Mouse (Mus musculus): ENCODE results near the gene Tfec.

The Tfec gene

DNA sequence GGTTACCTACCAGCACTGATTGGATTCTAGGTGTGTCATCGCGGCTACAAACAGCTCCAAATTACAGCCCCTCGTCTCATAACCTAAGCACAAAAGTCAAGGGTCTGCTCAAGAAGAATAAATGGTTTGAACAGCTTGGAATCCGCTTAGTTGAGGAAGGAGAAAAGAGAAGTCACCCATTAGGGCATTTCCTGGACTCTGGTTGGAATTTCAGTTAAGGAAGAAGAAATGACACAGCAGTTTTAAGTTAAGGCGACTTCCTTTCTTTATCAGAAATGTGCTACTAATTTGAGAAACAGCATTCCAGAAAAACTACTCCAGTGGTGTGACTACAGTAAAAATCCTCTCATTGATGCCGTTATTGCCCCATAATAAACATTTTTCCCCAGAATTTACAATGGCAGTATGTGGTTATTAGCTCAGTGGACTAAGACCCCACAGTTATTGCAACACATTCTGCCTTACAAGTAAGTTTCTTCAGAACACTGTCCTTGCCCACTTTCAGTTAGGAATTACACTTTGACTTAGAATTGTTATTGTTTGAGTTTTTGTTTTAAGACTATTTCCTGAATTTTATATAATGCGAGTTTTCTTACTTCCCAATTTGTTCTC, at the start of gene Tfec:
TSS of gene Tfec (minus strand) at position 191 of the 612 bp plus-strand sequence.
- no peak for DNase-seq (ENCODE audit: low read depth in 2 of 2, low spot score in 2 of 2)

DNA sequence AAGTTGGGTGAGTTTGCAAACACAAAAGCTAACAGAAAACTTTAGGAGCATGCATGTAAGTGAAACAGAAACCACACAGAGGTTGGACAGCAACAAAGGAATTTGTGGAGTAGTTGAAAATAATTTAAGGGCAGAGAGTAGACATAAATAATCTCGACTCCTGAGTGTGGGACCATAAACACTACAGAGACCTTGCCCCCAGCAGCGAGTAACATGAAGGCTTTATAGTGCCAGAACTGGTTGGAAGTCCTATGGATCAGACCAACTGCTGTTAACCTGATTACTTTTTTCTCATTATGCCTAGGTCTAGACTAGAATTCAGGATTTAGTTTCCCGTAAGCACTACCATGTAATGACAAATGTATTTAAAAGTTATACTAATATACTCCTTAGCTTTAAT, 49.6 kb upstream of the Tfec start:
- no peak for DNase-seq (ENCODE audit: low read depth in 2 of 2, low spot score in 2 of 2)

DNA sequence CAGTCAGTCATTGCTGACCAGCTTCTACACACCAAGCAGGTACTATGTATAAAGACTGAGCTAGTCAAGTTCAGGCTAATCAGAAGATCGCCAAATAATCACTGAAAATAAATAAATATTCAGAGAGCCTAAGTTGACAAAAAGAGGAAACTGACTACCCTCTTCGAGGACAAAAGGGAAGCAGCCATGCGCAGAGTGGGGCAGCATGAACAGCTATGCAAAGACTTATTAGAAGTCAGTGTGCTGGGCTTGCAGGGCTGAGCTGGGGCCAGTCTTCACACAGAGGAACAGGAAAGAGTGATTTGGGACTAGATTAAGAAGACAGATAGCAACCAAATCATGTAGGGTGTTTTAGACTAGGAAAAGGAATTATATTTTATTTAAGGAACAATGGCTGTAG, 45.3 kb upstream of the Tfec start:
- no peak for DNase-seq (ENCODE audit: low read depth in 2 of 2, low spot score in 2 of 2)

DNA sequence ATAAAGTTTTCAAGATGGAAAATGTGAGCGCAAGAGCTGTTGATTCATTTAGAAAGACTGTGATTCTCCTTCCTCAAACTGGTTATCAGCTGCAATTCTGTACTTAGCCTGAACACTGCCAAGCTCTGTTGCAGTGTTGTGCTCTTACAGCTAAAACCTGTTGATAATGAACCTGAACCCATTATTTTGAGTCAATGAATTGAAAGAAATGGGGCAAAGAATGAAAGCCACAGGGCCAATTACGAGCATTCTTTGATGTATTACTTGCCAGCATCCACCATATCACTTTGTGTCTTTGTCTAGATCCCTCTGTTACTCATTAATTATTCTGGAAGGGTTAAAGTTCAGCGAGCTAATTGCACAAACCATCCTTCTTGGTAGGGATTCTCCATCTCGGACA, 44.2 kb upstream of the Tfec start:
- no peak for DNase-seq (ENCODE audit: low read depth in 2 of 2, low spot score in 2 of 2)

DNA sequence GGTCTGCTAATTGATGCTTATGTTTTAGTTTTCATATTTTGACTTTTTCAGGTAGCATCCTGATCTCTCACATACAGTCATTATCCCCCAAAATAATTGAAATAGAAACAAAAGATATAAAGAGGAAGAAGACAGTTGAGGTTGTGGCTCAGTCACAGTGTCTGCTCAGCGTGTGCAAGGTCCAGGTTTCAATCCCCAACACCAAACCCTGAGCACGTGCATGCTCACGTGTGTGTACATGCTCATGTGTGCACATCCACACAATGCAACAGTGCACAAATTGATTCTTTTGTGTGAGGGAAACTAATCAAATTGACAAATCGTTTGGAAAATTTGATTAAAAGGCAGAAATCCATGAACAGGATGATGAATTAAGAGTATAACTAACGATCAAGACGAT, 32.8 kb upstream of the Tfec start:
- DNase-seq (ENCODE audit: low read depth in 2 of 2, low spot score in 2 of 2): no peak

DNA sequence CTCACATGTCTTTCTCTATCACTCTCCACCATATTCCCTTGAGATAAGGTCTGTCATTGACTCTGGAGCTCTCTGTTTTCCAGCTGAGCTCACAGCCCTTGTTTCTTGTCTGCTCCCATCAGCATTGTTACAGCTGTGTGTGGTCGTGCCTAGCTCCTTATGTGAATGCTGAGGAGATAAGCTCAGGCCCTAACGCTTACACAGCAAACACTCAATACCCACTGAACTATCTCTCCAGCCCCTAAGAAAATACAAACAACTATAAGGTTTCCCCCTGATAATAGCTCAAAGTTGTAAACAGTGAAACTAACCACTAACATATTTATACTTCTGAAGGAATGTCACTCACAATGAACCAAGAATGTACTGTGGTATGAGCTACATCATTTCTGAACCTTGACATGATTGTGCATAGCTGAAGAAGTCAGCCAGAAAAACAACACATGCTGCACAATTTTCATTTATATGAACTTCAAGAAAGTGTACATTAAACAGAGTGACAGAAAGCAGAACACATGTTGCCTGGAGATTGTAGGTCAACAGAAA, 21.9 kb upstream of the Tfec start:
- no peak for DNase-seq (ENCODE audit: low read depth in 2 of 2, low spot score in 2 of 2)

DNA sequence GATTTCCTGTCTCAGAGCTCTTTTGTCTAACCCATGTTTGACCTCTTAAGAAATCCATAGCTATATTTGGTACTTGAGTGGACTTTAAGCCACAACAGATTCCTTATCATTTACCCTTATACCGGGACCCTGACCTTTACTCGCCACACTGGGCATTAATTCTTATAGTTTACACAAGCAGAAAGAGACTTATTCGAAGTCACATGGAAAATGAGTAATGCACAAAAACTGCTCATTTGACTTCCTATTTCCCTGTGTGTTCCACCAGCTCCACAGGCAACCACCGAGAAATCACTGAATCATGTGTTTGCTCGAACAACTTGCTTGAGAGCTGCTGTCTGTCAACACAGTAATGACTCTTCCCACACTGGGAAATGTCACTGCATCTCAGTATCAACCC, 6.4 kb downstream of the Tfec start:
- DNase-seq (ENCODE audit: low read depth in 2 of 2, low spot score in 2 of 2): no peak

DNA sequence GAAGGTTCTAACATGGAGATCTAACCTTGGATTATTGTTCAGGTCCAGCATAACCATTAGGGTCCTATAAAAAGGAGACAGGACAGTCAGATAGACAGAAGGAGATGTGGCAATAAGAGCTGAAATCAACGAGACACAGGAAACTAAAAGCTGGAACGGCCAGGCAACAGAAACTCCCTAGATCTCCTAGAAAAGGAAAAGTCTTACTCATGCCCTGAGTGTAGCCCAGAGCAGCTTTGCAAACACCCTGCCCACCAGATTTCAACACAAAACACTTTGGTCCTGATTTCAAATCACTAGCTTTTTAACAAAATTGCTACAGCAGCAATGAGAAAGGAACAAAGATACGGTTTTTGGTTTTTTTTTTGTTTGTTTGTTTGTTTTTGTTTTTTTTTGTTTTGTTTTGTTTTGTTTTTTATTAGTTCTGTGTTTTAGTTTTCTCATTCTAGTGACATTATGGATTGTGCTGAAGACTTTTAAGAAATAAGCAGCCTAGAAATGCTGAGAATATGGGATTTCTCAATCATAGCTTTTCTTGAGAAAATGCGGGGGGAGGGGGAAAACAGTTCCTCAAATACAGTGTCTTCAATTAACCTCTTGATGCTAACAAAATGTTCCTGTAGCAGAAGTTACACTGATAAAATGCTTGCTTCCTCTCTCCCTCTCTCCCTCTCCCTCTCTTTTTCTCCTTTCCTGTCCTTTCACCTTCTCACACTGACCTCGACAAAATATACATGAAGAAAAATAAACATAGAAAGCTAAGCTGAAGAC, 14.5 kb downstream of the Tfec start:
- DNase-seq (ENCODE audit: low read depth in 2 of 2, low spot score in 2 of 2): no peak

DNA sequence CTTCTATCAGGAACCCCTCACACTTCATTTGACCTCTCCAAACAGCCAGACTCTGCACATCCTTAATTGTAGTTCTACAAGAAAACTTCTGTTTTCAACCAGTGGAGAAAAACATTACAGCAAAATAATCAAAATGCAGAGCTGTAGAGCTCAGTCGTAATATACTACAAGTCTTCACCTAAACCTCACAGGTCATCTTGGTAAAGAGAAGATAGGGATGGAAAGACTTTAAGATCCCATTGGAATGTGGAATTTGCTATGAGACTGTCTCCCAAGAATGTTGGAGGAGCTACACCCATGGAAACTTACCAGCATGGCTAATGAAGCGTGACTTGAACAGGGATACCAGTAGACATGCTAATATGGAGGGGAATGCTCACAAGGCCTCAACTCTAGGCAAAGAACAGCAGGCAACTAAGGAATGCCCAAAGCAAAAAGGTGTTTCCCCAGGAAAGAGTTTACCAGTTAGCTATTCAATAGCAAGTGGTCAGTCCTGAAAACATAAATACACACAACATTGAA, 24.2 kb downstream of the Tfec start:
- no peak for DNase-seq (ENCODE audit: low read depth in 2 of 2, low spot score in 2 of 2)

DNA sequence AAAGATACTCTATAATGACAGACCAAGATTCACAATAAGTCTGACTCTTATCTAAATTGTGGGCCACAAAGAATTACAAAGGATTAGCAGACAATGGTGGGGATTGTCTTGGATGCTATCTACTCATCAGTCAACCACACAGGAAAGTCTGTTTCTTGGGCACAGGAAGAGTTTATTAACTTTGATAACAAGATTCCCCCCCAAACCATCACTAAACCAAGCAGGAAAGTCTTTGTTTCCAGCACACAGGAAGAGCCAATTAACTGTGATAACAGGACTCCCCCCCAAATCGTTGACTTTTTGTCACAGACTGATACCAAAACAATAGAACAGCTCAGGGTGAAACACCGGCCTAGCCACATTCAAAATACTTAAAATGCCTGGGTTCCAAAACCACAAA, 28.2 kb downstream of the Tfec start:
- DNase-seq (ENCODE audit: low read depth in 2 of 2, low spot score in 2 of 2): no peak

DNA sequence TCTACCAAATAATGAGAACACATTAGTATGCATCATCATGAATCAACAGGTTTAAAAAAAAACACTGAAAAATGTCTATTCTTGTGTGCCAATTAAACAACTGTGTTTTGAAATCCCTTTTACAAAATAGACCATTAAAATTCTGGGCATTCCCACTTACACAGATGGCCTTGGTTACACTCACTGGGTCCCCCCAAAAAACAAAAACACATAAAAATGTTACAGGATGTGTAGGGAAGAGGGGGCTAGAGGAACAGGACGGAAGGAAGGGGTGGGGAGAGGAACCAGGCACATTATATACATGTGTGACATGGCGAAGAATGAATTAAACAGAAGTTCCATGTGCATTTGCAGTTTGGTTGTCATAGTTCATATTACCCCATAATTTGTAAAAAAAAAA, 29.9 kb downstream of the Tfec start:
- DNase-seq (ENCODE audit: low read depth in 2 of 2, low spot score in 2 of 2): no peak

DNA sequence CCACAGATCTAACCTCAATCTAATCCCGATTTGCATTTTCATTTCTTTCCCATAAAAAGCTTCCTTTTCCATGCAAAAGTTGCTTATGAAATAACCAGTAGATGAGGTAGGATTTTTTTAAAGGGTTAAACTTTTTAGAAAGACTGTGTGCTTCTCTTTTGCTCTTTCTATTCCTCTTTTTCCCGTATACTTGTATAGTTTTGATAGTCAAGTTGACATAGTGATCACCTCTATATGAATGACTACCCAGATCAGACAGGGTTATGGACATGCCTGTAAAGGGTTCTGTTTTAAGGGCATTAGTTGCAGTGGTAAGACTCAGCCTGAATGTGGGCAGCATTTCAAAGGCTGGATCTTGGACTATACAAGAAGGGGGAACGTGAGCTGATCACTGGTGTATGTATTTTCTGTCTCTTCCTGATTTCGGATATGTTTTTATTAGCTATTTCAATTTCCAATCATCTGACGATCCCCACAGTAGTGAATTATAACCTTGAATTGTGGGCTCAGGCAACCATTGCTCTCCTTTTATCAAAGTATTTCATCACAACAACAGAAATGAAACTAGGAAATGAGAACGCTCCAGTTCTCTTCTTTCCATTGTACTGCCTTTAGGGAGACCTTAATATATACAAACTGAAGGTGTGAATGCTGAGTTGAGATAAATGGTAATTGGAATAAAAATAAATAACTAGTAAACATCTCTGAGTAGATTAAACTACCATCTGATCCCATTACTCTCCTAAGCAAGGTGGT, 35.3 kb downstream of the Tfec start:
- no peak for DNase-seq (ENCODE audit: low read depth in 2 of 2, low spot score in 2 of 2)

DNA sequence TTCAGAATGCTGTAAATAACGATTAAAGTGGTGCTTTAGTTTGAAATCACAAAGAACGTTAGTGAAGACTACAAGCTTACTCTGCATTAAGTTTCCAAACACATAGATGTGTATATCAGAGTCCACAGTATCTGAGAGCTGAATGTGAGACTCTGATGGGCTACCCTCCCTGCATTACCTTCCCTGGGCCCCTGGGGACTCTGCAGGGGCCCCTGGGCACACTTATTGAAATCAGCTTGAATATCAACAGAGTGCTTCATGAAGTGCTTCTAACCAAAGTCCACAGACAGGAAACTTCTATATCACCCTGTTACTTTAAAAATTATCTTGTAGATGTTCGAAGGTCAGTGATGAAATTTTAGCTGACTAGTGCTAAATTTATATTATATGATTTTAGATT, 36.2 kb downstream of the Tfec start:
- no peak for DNase-seq (ENCODE audit: low read depth in 2 of 2, low spot score in 2 of 2)

DNA sequence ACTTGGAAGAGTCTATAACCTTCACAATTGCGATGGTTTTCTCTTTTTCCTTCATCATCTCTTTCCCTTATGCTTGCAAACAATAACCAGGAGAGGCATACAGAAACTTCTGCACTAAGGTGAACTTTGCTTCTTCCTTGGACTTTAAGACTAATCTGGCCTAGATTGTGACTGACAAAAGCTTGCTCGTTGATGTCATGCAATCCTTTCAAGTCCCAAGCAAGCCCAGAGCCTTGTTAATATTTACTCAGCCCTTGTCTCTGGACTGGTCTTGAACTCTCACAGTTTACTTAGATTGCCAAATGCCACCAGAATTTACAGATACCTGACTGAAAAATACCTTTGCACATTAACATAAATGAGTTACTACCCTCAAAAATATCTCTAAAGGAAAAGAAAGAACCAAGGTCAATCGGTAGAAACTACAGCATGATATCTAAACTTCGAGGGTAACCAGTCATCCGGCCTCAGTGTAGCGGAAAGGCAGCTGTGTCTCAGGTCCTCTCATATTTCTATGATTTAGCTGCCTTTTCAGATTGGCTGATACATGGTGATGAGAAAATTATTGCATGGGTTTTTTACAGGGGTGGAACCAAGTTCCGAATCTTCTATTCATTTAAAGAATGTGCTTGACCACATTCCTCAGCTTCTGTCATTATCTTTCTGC, 42.2 kb downstream of the Tfec start:
- DNase-seq (ENCODE audit: low read depth in 2 of 2, low spot score in 2 of 2): no peak

DNA sequence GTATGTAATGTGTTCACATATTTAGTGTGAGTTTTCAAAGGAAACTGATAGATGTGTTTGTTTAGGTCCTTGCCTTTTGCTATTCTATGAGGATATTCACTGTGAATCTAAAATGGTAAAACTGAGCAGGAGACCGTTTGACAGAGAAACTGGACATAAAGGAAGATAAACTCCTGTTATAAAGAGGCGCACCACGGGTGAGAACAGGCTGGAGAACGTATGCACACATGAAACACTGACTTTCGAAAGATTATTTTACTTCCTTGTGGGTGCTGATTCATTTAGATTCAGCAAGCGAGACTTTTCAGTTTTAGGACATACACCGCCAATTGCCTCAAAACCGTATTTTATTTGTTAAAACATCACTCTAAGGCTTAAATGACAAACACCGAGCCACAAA, 43.3 kb downstream of the Tfec start:
- DNase-seq (ENCODE audit: low read depth in 2 of 2, low spot score in 2 of 2): no peak

DNA sequence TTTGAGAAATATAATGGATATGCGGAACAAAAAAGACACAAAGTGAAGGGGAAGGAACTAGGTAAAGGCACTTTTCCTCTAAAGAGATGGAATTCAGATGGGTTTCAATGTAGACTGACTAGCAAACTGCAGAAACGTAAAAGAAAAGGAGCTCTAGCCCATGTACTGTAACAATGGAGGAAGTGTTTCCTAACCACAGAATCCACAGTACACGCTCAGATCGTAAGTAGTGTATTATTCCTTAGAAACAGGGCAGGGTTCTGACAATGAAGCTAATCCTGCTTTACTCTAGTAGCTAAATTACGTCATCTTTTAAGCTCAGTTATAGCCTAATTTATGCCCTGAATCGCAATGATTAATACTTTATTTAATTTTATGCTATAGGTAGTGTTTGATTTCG, 51.7 kb downstream of the Tfec start:
- DNase-seq (ENCODE audit: low read depth in 2 of 2, low spot score in 2 of 2): no peak

DNA sequence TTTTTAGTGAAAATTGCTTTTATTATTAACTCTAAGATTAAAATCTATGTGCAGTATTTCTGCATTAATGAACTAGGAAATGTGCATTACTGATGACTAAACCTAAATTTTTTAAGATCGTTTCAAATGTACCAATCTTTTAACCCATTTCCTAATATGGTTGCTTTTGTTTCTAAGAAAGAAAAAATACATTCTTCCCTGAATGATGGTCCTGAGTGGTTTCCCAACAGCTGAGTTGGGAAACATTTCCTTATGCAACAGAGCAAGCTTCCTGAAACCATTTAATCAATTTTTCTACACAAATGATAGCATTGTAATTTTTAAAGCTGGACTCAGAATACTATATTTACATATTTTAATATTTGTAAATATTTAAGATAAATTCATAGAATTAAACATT, 62.6 kb downstream of the Tfec start:
- DNase-seq (ENCODE audit: low read depth in 2 of 2, low spot score in 2 of 2): no peak

DNA sequence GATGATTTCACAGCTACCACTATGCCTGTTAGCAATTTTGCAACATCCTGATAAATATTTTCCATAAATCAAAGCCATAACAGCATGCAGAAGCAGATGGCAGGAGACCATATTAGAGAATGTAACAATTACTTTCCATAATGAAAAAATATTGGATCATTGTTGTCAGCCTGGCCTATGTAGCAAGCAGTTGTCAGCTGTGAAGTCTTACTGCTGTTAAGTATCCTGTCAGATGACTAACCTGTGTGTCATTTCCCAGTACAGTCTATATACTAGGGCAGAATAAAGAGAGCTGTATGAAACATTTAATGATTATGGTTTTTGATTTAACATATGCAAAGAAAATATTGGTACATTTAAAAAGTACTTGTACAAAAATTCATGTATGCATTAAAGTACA, 69.9 kb downstream of the Tfec start:
- DNase-seq (ENCODE audit: low read depth in 2 of 2, low spot score in 2 of 2): no peak

DNA sequence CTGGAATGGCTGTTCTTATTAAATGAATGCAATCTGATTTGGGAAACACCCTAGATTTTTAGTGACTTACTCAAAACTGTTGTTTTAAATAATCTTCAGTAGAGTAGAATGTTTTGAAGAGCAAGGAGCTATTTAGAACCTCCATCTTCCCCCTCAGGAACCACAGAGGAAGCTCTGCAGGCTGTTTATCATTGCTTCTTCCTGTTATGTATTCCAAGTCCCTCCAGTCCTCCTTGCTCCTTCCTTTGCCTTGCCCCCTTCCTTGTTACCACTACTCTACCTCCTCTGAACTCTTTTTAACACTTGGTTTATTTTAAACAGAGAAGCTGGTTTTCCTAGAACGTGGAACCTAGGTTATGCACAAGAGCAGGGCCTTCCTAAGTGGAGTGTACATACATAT, 76.3 kb downstream of the Tfec start:
- DNase-seq (ENCODE audit: low read depth in 2 of 2, low spot score in 2 of 2): no peak

DNA sequence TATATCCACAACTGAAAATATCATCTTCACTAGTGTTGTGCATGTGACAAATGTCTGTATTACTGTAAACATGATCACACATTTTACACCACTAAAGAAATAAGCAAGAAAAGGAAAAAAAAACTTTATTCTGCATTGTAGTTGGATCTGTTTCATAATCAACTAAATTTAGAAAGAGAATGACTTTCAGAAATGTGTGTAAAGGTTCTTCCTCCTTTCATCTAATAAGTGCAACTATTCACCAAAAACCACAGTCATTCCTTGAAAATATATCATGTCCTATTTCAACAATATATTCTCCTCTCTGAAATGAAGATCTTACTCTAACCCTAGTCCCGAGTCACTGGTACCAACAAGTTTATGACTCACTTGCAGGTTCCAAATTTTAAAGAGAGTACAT, 91.9 kb downstream of the Tfec start:
- DNase-seq (ENCODE audit: low read depth in 2 of 2, low spot score in 2 of 2): no peak

DNA sequence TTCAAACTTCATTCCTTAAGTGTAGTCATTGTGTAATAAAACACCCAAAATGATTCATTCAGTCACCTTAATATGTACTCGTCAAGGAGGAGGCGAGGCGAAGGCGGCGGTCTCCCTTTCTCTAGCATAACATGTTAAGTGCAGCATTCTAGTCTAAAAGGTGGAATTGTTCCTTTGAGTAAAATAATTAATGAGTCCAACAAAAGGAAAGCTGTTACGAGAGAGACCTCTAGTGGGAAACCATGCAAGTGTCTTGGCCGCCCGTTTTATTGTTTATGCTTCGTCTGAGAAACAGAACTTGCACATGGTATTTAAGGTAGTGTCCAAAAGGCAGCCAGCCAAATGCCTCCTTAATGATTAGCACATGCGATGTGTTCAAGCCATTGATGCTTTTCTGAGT, 100.6 kb downstream of the Tfec start:
- DNase-seq (ENCODE audit: low read depth in 2 of 2, low spot score in 2 of 2): no peak

All from CD8-positive naive resting alpha-beta T cell, adult 2 months (primary cell).